Mouse (Mus musculus) C2C12 (cell line): ENCODE measurements around the gene Gramd1a. TPM values are rescaled to one million over a fixed set of nuclear protein-coding genes. Genes with fewer than 3 reads are reported as not detected.

Experiments used
- H3K27me3 ChIP-seq: one replicate; pipeline ENCODE4 v1.6.1; 2011; ENCODE audit not compliant: control insufficient read depth, insufficient read depth, insufficient read length
- H3K36me3 ChIP-seq: one replicate; pipeline ENCODE4 v1.6.1; 2011; ENCODE audit not compliant: control insufficient read depth, insufficient read depth
- H3K4me3 ChIP-seq: one replicate; pipeline ENCODE4 v1.5.1; 2011; ENCODE audit warnings: mild to moderate bottlenecking, control low read depth; ENCODE audit not compliant: poor library complexity, insufficient read depth, severe bottlenecking
- H3K79me2 ChIP-seq: one replicate; pipeline ENCODE4 v1.6.1; 2011; ENCODE audit not compliant: control insufficient read depth, insufficient read depth
- H3K79me3 ChIP-seq: one replicate; pipeline ENCODE4 v1.6.1; 2011; ENCODE audit warnings: low read depth, control low read depth
- H3ac ChIP-seq: one replicate; pipeline ENCODE3; 2011; ENCODE audit warnings: low read depth; ENCODE audit not compliant: control insufficient read depth, insufficient read length
- CEBPB ChIP-seq: IDR thresholded peaks from one replicate; pipeline ENCODE4 v1.6.1; 2011; ENCODE audit warnings: low read depth, mild to moderate bottlenecking, control low read depth, moderate library complexity
- CTCF ChIP-seq: IDR thresholded peaks from one replicate; pipeline ENCODE4 v1.5.1; 2011; ENCODE audit not compliant: control insufficient read depth, insufficient read depth, insufficient read length
- FOSL1 ChIP-seq: IDR thresholded peaks from one replicate; pipeline ENCODE4 v1.8.0; 2011; ENCODE audit warnings: mild to moderate bottlenecking, low read length; ENCODE audit not compliant: poor library complexity, insufficient read depth, severe bottlenecking
- MAX ChIP-seq: IDR thresholded peaks from one replicate; pipeline ENCODE4 v1.6.1; 2011; ENCODE audit warnings: mild to moderate bottlenecking, control low read depth
- MYOD1 ChIP-seq: IDR thresholded peaks from one replicate; pipeline ENCODE4 v1.6.1; 2011; ENCODE audit warnings: low read depth; ENCODE audit not compliant: control insufficient read depth, insufficient read length
- MYOG ChIP-seq: IDR thresholded peaks from one replicate; pipeline ENCODE4 v1.6.1; 2011; ENCODE audit not compliant: control insufficient read depth, insufficient read length; ENCODE audit errors: extremely low read depth
- USF1 ChIP-seq: IDR thresholded peaks from one replicate; pipeline ENCODE4 v1.6.1; 2011; ENCODE audit warnings: low read depth, mild to moderate bottlenecking, control low read depth, moderate library complexity
- polyA plus RNA-seq: library from polyadenylated mRNA; unstranded; fragments of >200 nt; fragmentation: generic; extraction: Trizol; gene quantifications from one replicate; pipeline ENCODE4 v1.2.1, GENCODE M21; 2012; ENCODE audit warnings: missing spikeins

Gene Gramd1a
- polyA plus RNA-seq, 1 experiment = 17.9 TPM

DNA sequence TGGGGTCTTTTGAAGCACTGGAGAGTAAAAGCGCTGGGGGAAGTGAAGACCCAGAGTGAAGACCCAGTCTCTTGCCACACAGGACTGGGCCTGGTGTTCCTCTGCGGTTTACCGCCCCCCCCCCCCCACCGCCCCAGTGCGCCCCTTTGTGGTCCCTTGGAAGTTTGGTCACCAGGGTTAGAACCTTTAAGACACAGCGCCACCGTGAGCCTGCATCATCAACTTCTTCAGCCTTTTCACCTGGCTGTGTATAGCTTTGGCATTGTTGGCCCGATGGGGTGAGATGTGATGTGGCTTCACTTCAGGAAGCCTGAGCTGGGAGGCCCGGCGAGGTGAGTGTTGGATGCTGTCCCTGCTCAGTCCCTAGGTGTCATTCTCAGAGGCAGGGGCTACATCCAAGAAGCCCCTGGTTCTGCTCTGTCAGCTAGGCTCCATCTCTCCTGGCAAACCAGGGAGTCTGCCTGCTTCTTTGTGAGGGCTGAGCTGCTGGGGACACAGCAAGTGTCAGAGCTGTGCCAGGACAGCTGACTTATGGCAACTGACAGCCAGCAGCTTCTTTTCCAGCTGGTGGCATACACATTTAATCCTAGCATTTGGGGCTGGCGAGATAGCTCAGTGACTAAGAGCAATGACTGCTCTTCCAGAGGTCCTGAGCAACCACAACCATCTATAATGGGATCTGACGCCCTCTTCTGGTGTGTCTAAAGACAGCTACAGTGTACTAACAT lies 60.8 kb downstream of the Gramd1a start:
- Histone ChIP-seq H3K79me3 (no peaks in the 10 kb centered on the region), H3K79me2 (no peaks in the 10 kb centered on the region), H3K4me3 (no peak overlapping the region), H3ac (no peak overlapping the region), H3K36me3 (no peaks in the 10 kb centered on the region), H3K27me3 (peaks cover 32% of the 10 kb centered on the region)
- TF ChIP-seq MYOG (no peak), CEBPB (no peak), FOSL1 (no peak), USF1 (no peak), MAX (no peak), MYOD1 (no peak), CTCF (no peak)

DNA sequence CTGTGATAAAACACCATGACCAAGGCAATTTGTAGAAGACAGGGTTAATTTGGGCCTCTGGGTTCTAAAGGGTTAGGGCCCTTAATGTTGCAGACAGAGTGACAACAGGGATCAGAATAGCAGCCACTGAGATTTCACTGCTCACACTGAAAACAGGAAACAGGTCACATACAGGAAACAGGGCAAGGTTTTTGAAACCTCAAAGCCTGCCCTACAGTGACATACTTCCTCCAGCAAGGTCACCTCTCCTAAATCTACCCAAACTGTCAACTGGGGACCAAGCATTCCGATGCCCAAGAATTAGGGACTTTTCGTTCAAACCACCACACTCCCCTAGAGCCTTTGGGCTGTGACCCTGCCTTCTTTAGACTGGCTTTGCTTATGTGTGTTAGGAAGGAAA lies 66.0 kb downstream of the Gramd1a start:
- Histone ChIP-seq H3K79me3 (no peaks in the 10 kb centered on the region), H3K36me3 (no peaks in the 10 kb centered on the region), H3ac (no peak overlapping the region), H3K27me3 (peaks cover 26% of the 10 kb centered on the region), H3K4me3 (no peak overlapping the region), H3K79me2 (no peaks in the 10 kb centered on the region)
- TF ChIP-seq USF1 (no peak), MYOD1 (no peak), CEBPB (no peak), FOSL1 (no peak), CTCF (no peak), MAX (no peak), MYOG (no peak)

DNA sequence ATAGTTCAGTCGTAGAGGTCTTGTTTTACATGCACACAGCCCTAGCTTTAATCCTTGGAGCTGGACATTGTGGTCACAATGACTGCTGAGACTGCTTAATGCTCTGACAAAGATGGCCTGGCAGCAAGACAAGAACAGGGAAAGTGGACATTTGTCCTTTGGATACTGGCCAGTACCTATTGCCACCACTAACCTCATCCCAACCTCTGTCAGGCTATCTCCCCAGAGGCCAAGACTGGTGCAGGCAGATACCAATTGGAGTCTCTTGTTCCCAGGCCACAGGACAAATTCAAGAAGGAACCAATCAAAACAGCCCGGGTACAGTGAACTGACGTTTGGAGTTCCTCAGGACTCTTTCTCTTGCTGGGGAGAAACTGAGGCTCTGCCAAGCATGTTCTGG lies 67.5 kb downstream of the Gramd1a start:
- TF ChIP-seq FOSL1 = no peak
- TF ChIP-seq MYOG = no peak
- no peak for TF ChIP-seq USF1
- no peak for TF ChIP-seq MYOD1
- no peak for TF ChIP-seq MAX
- no peak for TF ChIP-seq CTCF
- no peak for TF ChIP-seq CEBPB
- H3K4me3 ChIP-seq = no peak overlapping the region
- no peaks in the 10 kb centered on the region for H3K79me3 ChIP-seq

DNA sequence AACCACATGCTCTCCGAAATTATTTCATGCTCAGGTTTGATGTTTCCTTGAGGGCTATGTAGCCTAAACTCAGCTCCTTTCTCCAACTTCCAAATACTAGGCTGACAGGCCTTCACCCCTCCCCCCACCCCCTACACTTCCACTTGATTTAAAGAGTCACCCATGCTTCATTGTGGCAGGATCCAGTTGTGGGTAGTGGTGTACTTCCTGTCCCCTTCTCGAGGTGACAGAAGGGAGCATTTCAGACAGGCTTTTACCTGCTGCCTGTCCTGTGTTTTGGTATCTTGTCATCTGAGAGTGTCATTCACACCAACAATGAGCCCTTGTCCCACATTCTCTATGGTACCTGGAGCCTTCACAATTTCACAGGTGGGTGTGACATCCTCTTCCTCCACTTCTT lies 68.4 kb downstream of the Gramd1a start:
- Histone ChIP-seq H3K27me3 (peaks cover 8% of the 10 kb centered on the region), H3K79me2 (no peaks in the 10 kb centered on the region), H3ac (no peak overlapping the region), H3K4me3 (no peak overlapping the region), H3K79me3 (no peaks in the 10 kb centered on the region), H3K36me3 (no peaks in the 10 kb centered on the region)
- TF ChIP-seq CTCF (no peak), FOSL1 (no peak), MYOD1 (no peak), USF1 (no peak), CEBPB (no peak), MYOG (no peak), MAX (no peak)

More for the DNA sequence above, 67.5 kb downstream of the Gramd1a start:
- H3K27me3 ChIP-seq = peaks cover 14% of the 10 kb centered on the region
- H3K79me2 ChIP-seq = no peaks in the 10 kb centered on the region
- H3ac ChIP-seq = no peak overlapping the region
- H3K36me3 ChIP-seq = no peaks in the 10 kb centered on the region

DNA sequence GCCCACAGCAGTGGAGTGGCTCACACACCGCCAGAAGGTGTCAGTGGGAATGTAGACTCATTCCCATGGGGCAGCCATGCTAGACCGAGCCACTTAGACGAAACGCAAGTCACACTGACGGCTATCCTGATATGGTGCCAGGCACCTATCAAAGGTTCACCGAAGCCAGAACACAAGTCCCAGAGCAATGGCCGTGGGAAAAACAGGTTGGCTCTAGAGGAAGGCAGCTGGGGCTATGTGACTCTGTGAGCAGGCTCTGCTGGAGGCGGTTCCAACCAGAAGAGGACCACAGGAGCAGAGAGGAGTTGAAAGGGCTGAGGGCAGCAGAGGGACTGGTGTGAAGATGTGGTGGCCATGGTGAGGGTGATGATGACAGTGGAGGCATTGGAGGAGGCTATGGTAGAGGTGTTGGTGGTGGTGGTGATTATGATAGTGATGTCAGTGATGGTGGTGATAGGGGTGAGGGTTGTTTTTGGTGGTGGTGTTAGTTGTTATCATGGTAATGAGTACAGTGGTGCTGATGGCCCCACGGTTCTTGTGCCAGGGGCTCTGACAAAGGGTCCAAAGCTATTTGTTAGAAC lies 69.4 kb downstream of the Gramd1a start:
- Histone ChIP-seq H3K36me3 (no peaks in the 10 kb centered on the region), H3K4me3 (no peak overlapping the region), H3K27me3 (no peaks in the 10 kb centered on the region), H3ac (no peak overlapping the region), H3K79me2 (no peaks in the 10 kb centered on the region), H3K79me3 (no peaks in the 10 kb centered on the region)
- TF ChIP-seq USF1 (no peak), MAX (no peak), FOSL1 (no peak), CEBPB (no peak), CTCF (no peak), MYOG (no peak), MYOD1 (no peak)
